Mouse (Mus musculus) layer of hippocampus, postnatal 25 days (tissue): ENCODE data around the gene Ttc32. TPM values are rescaled to one million over a fixed set of nuclear protein-coding genes. Genes with fewer than 3 reads are reported as not detected.
"Not testable (repeated sequence)": the region's sequence is repeated elsewhere in the genome, so short reads cannot be mapped to it uniquely, and the experiment has no call there.

Source experiments
- DNase-seq, 2 experiments: peaks; one replicate each; pipeline ENCODE4 v3.0.0; 2022; ENCODE audit warnings: mixed read lengths in 2 of 2, low spot score in 1 of 2; ENCODE audit errors: extremely low spot score in 1 of 2
- total RNA-seq, 2 experiments: library from RNA; stranded (reverse); gene quantifications; 2 replicates each; pipeline ENCODE4 v1.2.3; 2021

Ttc32 gene
- 1 to 10 TPM; 4.4 to 5.7 TPM for total RNA-seq

- DNase-seq, result peak; percentile 94 to 98
Observed at GRCm38 (mm10) chr12:9029888-9030723, at the start of gene Ttc32. TSS of gene Ttc32 (plus strand) at chr12:9029997.

GRCm38 (mm10) chr12:8993231-8993630 lies 36.6 kb upstream of the Ttc32 start:
- DNase-seq, result no peak

GRCm38 (mm10) chr12:8998318-8998717 lies 31.5 kb upstream of the Ttc32 start:
- DNase-seq, result no peak

- DNase-seq, result peak in 1 of 2 experiments; percentile 20
Observed at GRCm38 (mm10) chr12:9002038-9002648, 27.7 kb upstream of the Ttc32 start.

GRCm38 (mm10) chr12:9007146-9007545 lies 22.7 kb upstream of the Ttc32 start:
- DNase-seq, result no peak

GRCm38 (mm10) chr12:9007811-9008210 lies 22.0 kb upstream of the Ttc32 start:
- DNase-seq, result no peak

- DNase-seq, result no peak
Observed at GRCm38 (mm10) chr12:9010311-9010710, 19.5 kb upstream of the Ttc32 start.

- no peak for DNase-seq
Observed at GRCm38 (mm10) chr12:9016376-9016775, 13.4 kb upstream of the Ttc32 start.

GRCm38 (mm10) chr12:9020431-9020830 lies 9.4 kb upstream of the Ttc32 start:
- no peak for DNase-seq

GRCm38 (mm10) chr12:9020986-9021385 lies 8.8 kb upstream of the Ttc32 start:
- DNase-seq, result no peak

- DNase-seq, result no peak
Observed at GRCm38 (mm10) chr12:9023031-9023430, 6.8 kb upstream of the Ttc32 start.

- no peak for DNase-seq
Observed at GRCm38 (mm10) chr12:9024071-9024470, 5.7 kb upstream of the Ttc32 start.

- DNase-seq, result no peak
Observed at GRCm38 (mm10) chr12:9024736-9025135, 5.1 kb upstream of the Ttc32 start.

GRCm38 (mm10) chr12:9026843-9027242 lies 3.0 kb upstream of the Ttc32 start:
- no peak for DNase-seq

GRCm38 (mm10) chr12:9028816-9029215 lies 981 bp upstream of the Ttc32 start:
- not testable (repeated sequence) for DNase-seq

- no peak for DNase-seq
Observed at GRCm38 (mm10) chr12:9029506-9029887, 300 bp upstream of the Ttc32 start.

- no peak for DNase-seq
Observed at GRCm38 (mm10) chr12:9031166-9031565, 1.4 kb downstream of the Ttc32 start.

- no peak for DNase-seq
Observed at GRCm38 (mm10) chr12:9033140-9033539, 3.3 kb downstream of the Ttc32 start.

GRCm38 (mm10) chr12:9036409-9036808 lies 6.6 kb downstream of the Ttc32 start:
- no peak for DNase-seq

GRCm38 (mm10) chr12:9040177-9040576 lies 10.4 kb downstream of the Ttc32 start:
- DNase-seq, result no peak

GRCm38 (mm10) chr12:9040686-9041085 lies 10.9 kb downstream of the Ttc32 start:
- no peak for DNase-seq

GRCm38 (mm10) chr12:9042316-9042715 lies 12.5 kb downstream of the Ttc32 start:
- no peak for DNase-seq
